Mouse (Mus musculus): ENCODE measurements around the gene Rcor3. TPM values are rescaled to one million over a fixed set of nuclear protein-coding genes. Genes with fewer than 3 reads are reported as not detected.
A peak's percentile ranks its signal among the peaks of the same experiment; 100 is the strongest.

The Rcor3 gene
- 10 to 100 TPM; 32.1 to 35.8 TPM for total RNA-seq (2021)

GRCm38 (mm10) chr1:192137926-192138910 lies at the start of gene Rcor3:
Rcor3 (minus strand) TSS chr1:192138062.
- DNase-seq (ENCODE audit: low spot score) = peak; percentile 81

GRCm38 (mm10) chr1:192181696-192182257 lies 43.9 kb upstream of the Rcor3 start:
- intact Hi-C loops (cut with DNase I) = no loop called here
- no peak for DNase-seq (ENCODE audit: low spot score)

More at GRCm38 (mm10) chr1:192137926-192138910, at the start of gene Rcor3:
- intact Hi-C loops (cut with DNase I) = no loop called here

- DNase-seq (ENCODE audit: low spot score) = no peak
- intact Hi-C loops (cut with DNase I) = no loop called here
Observed at GRCm38 (mm10) chr1:192179877-192180276, 42.0 kb upstream of the Rcor3 start.

- intact Hi-C loops (cut with DNase I) = loop anchor here (1.0 kb wide), 1 partner anchor 17 kb away; no protein-coding TSS in a partner anchor
- no peak for DNase-seq (ENCODE audit: low spot score)
Observed at GRCm38 (mm10) chr1:192171477-192171876, 33.6 kb upstream of the Rcor3 start.

- intact Hi-C loops (cut with DNase I) = no loop called here
- no peak for DNase-seq (ENCODE audit: low spot score)
Observed at GRCm38 (mm10) chr1:192151179-192151578, 13.3 kb upstream of the Rcor3 start.

GRCm38 (mm10) chr1:192140313-192140712 lies 2.5 kb upstream of the Rcor3 start:
- no peak for DNase-seq (ENCODE audit: low spot score)
- intact Hi-C loops (cut with DNase I) = no loop called here

- DNase-seq (ENCODE audit: low spot score) = no peak
- intact Hi-C loops (cut with DNase I) = no loop called here
Observed at GRCm38 (mm10) chr1:192137291-192137925, 454 bp downstream of the Rcor3 start.

- DNase-seq (ENCODE audit: low spot score) = peak; percentile 75
- intact Hi-C loops (cut with DNase I) = no loop called here
Observed at GRCm38 (mm10) chr1:192136561-192137290, 1.1 kb downstream of the Rcor3 start.

- intact Hi-C loops (cut with DNase I) = no loop called here
- DNase-seq (ENCODE audit: low spot score) = no peak
Observed at GRCm38 (mm10) chr1:192130202-192130601, 7.7 kb downstream of the Rcor3 start.

- DNase-seq (ENCODE audit: low spot score) = no peak
- intact Hi-C loops (cut with DNase I) = no loop called here
Observed at GRCm38 (mm10) chr1:192128343-192128742, 9.5 kb downstream of the Rcor3 start.

GRCm38 (mm10) chr1:192125761-192126160 lies 12.1 kb downstream of the Rcor3 start:
- intact Hi-C loops (cut with DNase I) = no loop called here

GRCm38 (mm10) chr1:192116262-192116661 lies 21.6 kb downstream of the Rcor3 start:
- intact Hi-C loops (cut with DNase I) = no loop called here

More at GRCm38 (mm10) chr1:192125761-192126160, 12.1 kb downstream of the Rcor3 start:
- DNase-seq (ENCODE audit: low spot score) = no peak

GRCm38 (mm10) chr1:192115378-192115777 lies 22.5 kb downstream of the Rcor3 start:
- intact Hi-C loops (cut with DNase I) = no loop called here
- DNase-seq (ENCODE audit: low spot score) = no peak

More at GRCm38 (mm10) chr1:192116262-192116661, 21.6 kb downstream of the Rcor3 start:
- DNase-seq (ENCODE audit: low spot score) = no peak

- intact Hi-C loops (cut with DNase I) = no loop called here
- DNase-seq (ENCODE audit: low spot score) = no peak
Observed at GRCm38 (mm10) chr1:192109169-192109568, 28.7 kb downstream of the Rcor3 start.

GRCm38 (mm10) chr1:192107352-192107751 lies 30.5 kb downstream of the Rcor3 start:
- DNase-seq (ENCODE audit: low spot score) = no peak
- intact Hi-C loops (cut with DNase I) = no loop called here

GRCm38 (mm10) chr1:192105902-192106389 lies 31.9 kb downstream of the Rcor3 start:
- DNase-seq (ENCODE audit: low spot score) = no peak
- intact Hi-C loops (cut with DNase I) = no loop called here

GRCm38 (mm10) chr1:192104021-192104420 lies 33.8 kb downstream of the Rcor3 start:
- intact Hi-C loops (cut with DNase I) = no loop called here
- DNase-seq (ENCODE audit: low spot score) = no peak

GRCm38 (mm10) chr1:192103176-192103575 lies 34.7 kb downstream of the Rcor3 start:
- intact Hi-C loops (cut with DNase I) = no loop called here
- no peak for DNase-seq (ENCODE audit: low spot score)

GRCm38 (mm10) chr1:192101359-192101758 lies 36.5 kb downstream of the Rcor3 start:
- DNase-seq (ENCODE audit: low spot score) = no peak
- intact Hi-C loops (cut with DNase I) = no loop called here

GRCm38 (mm10) chr1:192100742-192101141 lies 37.1 kb downstream of the Rcor3 start:
- intact Hi-C loops (cut with DNase I) = no loop called here
- DNase-seq (ENCODE audit: low spot score) = no peak

Measured in heart, postnatal 25 days (tissue).